Mouse (Mus musculus) myocyte (in vitro differentiated cells): ENCODE measurements around the gene Clint1. TPM values are rescaled to one million over a fixed set of nuclear protein-coding genes. Genes with fewer than 3 reads are reported as not detected.

Experiments used
- H3K27me3 ChIP-seq: one replicate; pipeline ENCODE4 v1.6.1; 2011; ENCODE audit not compliant: control insufficient read depth, insufficient read depth, insufficient read length
- H3K36me3 ChIP-seq: one replicate; pipeline ENCODE4 v1.6.1; 2011; ENCODE audit not compliant: control insufficient read depth, insufficient read depth
- H3K4me2 ChIP-seq: one replicate; pipeline ENCODE4 v1.6.1; 2011; ENCODE audit warnings: low read depth, control low read depth
- H3K4me3 ChIP-seq: one replicate; pipeline ENCODE4 v1.5.1; 2011; ENCODE audit warnings: mild to moderate bottlenecking, control low read depth, moderate library complexity
- H3K79me2 ChIP-seq: one replicate; pipeline ENCODE4 v1.6.1; 2011; ENCODE audit not compliant: control insufficient read depth, insufficient read depth
- H3ac ChIP-seq: one replicate; pipeline ENCODE4 v1.6.1; 2011; ENCODE audit not compliant: control insufficient read depth, insufficient read length
- CEBPB ChIP-seq: IDR thresholded peaks from 2 replicates; pipeline ENCODE4 v1.6.1; 2011; ENCODE audit warnings: mild to moderate bottlenecking, moderate library complexity; ENCODE audit not compliant: poor library complexity, insufficient read depth, severe bottlenecking
- E2F4 ChIP-seq: IDR thresholded peaks from one replicate; pipeline ENCODE4 v1.6.1; 2011; ENCODE audit warnings: mild to moderate bottlenecking, control low read depth, moderate library complexity; ENCODE audit not compliant: insufficient read depth
- MAX ChIP-seq: IDR thresholded peaks from one replicate; pipeline ENCODE4 v1.6.1; 2011; ENCODE audit warnings: low read depth, mild to moderate bottlenecking, control low read depth
- MYOD1 ChIP-seq, 3 experiments: IDR thresholded peaks; one replicate each; pipeline ENCODE4 v1.6.1; 2011; ENCODE audit warnings: control low read depth in 2 of 3, low read depth in 2 of 3, mild to moderate bottlenecking in 2 of 3, moderate library complexity in 1 of 3; ENCODE audit not compliant: insufficient read length in 2 of 3, control insufficient read depth in 1 of 3
- MYOG ChIP-seq, 3 experiments: IDR thresholded peaks; one replicate each; pipeline ENCODE4 v1.6.1; 2011; ENCODE audit warnings: control low read depth in 2 of 3, low read depth in 2 of 3, mild to moderate bottlenecking in 2 of 3; ENCODE audit not compliant: insufficient read length in 2 of 3, control insufficient read depth in 1 of 3, insufficient read depth in 1 of 3
- POLR2A ChIP-seq: IDR thresholded peaks from one replicate; pipeline ENCODE4 v1.6.1; 2011; ENCODE audit warnings: low read depth, mild to moderate bottlenecking, control low read depth, moderate library complexity; ENCODE audit not compliant: insufficient read length
- POLR2AphosphoS2 ChIP-seq: IDR thresholded peaks from one replicate; pipeline ENCODE4 v1.6.1; 2011; ENCODE audit warnings: low read depth, control low read depth; ENCODE audit not compliant: insufficient read length
- REST ChIP-seq: IDR thresholded peaks from one replicate; pipeline ENCODE4 v1.6.1; 2011; ENCODE audit warnings: mild to moderate bottlenecking, control low read depth, moderate library complexity; ENCODE audit not compliant: insufficient read depth, insufficient read length
- SRF ChIP-seq: IDR thresholded peaks from one replicate; pipeline ENCODE4 v1.6.1; 2011; ENCODE audit warnings: low read depth; ENCODE audit not compliant: control insufficient read depth, insufficient read length
- TCF12 ChIP-seq: IDR thresholded peaks from one replicate; pipeline ENCODE4 v1.6.1; 2011; ENCODE audit warnings: mild to moderate bottlenecking, control low read depth; ENCODE audit not compliant: poor library complexity, insufficient read depth, severe bottlenecking
- TCF3 ChIP-seq: IDR thresholded peaks from one replicate; pipeline ENCODE4 v1.6.1; 2011; ENCODE audit warnings: low read depth, control low read depth; ENCODE audit not compliant: insufficient read length
- USF1 ChIP-seq: IDR thresholded peaks from one replicate; pipeline ENCODE4 v1.6.1; 2011; ENCODE audit warnings: low read depth, mild to moderate bottlenecking, control low read depth, moderate library complexity
- polyA plus RNA-seq: library from polyadenylated mRNA; unstranded; fragments of >200 nt; fragmentation: generic; extraction: Trizol; gene quantifications from one replicate; pipeline ENCODE4 v1.2.1, GENCODE M21; 2012; ENCODE audit warnings: missing spikeins

The Clint1 gene
- polyA plus RNA-seq, 1 experiment = 32.5 TPM

DNA sequence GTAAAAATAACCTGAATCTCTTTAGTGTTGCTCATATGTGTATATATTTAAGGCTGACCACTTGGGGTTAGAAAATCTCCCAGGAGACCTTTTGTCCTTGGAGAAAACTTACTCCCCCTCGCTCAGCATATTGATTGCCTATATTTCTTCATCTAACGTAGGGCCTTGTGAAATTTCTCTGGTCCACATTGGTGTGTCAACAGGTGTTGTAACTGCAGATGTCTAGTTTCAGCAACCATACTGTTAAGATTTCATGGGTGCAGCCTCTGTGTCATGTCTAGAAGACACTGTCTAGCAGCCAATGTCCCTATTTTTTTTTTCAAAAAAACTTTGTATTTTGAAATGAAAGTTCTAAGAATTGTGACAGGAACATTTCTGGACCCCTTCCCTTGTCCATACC is 14.0 kb downstream of the Clint1 start:
- peaks cover 95% of the 10 kb centered on the region for H3K79me2 ChIP-seq
- no peaks in the 10 kb centered on the region for H3K36me3 ChIP-seq
- TF ChIP-seq USF1 (no peak), MAX (no peak), TCF12 (no peak), POLR2A (no peak), CEBPB (no peak), SRF (no peak)
- no peak overlapping the region for H3K4me2 ChIP-seq
- no peak overlapping the region for H3K4me3 ChIP-seq
- H3K27me3 ChIP-seq = no peaks in the 10 kb centered on the region
- H3ac ChIP-seq = no peak overlapping the region

- Histone ChIP-seq H3K4me3 (no peak overlapping the region), H3K27me3 (no peaks in the 10 kb centered on the region), H3K4me2 (no peak overlapping the region), H3K79me2 (peaks cover 95% of the 10 kb centered on the region), H3K36me3 (no peaks in the 10 kb centered on the region), H3ac (no peak overlapping the region)
- TF ChIP-seq E2F4 (no peak), TCF12 (no peak), USF1 (no peak), MYOG (IDR thresholded peaks at IDR 0.05; ENCODE audit: control insufficient read depth in 1 of 3, insufficient read depth in 1 of 3, insufficient read length in 2 of 3, low read depth in 2 of 3) (no peak), POLR2A (no peak), POLR2AphosphoS2 (no peak), MAX (no peak)
Observed at GRCm38 (mm10) chr11:45866534-45866933, 14.7 kb downstream of the Clint1 start.

- Histone ChIP-seq H3ac (no peak overlapping the region), H3K27me3 (no peaks in the 10 kb centered on the region), H3K4me2 (no peak overlapping the region), H3K79me2 (peaks cover 93% of the 10 kb centered on the region), H3K4me3 (no peak overlapping the region), H3K36me3 (no peaks in the 10 kb centered on the region)
- TF ChIP-seq POLR2A = no peak
- TF ChIP-seq REST = no peak
- TF ChIP-seq MAX = no peak
- TF ChIP-seq SRF = no peak
- TF ChIP-seq MYOG (IDR thresholded peaks at IDR 0.05; ENCODE audit: control insufficient read depth in 1 of 3, insufficient read depth in 1 of 3, insufficient read length in 2 of 3, low read depth in 2 of 3) = no peak
- TF ChIP-seq CEBPB = no peak
- TF ChIP-seq POLR2AphosphoS2 = no peak
- TF ChIP-seq USF1 = no peak
- no peak for TF ChIP-seq MYOD1 (IDR thresholded peaks at IDR 0.05; ENCODE audit: control insufficient read depth in 1 of 3, insufficient read length in 2 of 3, low read depth in 2 of 3)
- no peak for TF ChIP-seq TCF3
- TF ChIP-seq TCF12 = no peak
- no peak for TF ChIP-seq E2F4
Observed at GRCm38 (mm10) chr11:45873666-45874065, 21.8 kb downstream of the Clint1 start.

- no peaks in the 10 kb centered on the region for H3K27me3 ChIP-seq
- TF ChIP-seq MAX (no peak), MYOD1 (IDR thresholded peaks at IDR 0.05; ENCODE audit: control insufficient read depth in 1 of 3, insufficient read length in 2 of 3, low read depth in 2 of 3) (no peak), TCF3 (no peak), USF1 (no peak), E2F4 (no peak), MYOG (IDR thresholded peaks at IDR 0.05; ENCODE audit: control insufficient read depth in 1 of 3, insufficient read depth in 1 of 3, insufficient read length in 2 of 3, low read depth in 2 of 3) (no peak), CEBPB (no peak), REST (no peak), SRF (no peak), POLR2AphosphoS2 (no peak), TCF12 (no peak), POLR2A (no peak)
- H3K4me3 ChIP-seq = no peak overlapping the region
- H3K36me3 ChIP-seq = no peaks in the 10 kb centered on the region
- no peak overlapping the region for H3ac ChIP-seq
- peaks cover 87% of the 10 kb centered on the region for H3K79me2 ChIP-seq
- no peak overlapping the region for H3K4me2 ChIP-seq
Observed at GRCm38 (mm10) chr11:45874251-45874650, 22.4 kb downstream of the Clint1 start.

DNA sequence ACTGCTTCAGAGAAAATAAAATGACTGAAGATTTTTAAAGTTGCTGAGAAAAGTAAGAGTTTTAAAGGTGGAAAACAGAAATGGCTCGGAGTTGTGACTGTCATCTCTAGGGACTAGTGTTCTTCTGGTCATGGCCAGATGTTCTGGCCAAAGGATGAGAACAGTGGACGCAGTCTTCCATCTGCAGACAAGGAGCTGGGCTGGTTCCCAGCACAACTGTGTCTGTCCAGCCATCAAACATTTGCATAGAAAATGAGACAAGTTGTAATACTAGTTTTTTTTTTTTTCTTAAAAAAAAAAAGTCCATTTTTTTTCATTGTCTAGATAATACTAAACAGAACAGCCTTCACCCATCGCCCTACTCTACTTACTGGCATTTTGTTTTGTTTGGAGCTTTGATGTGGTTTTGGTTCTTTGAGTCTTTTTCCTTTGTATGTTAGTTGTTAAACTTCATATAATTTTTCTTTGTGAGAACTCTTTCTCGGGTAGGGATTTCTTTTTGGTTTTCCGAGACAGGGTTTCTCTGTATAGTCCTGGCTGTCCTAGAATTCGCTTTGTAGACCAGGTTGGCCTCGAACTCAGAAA is 23.6 kb downstream of the Clint1 start:
- H3K4me2 ChIP-seq = no peak overlapping the region
- no peak overlapping the region for H3K4me3 ChIP-seq
- no peaks in the 10 kb centered on the region for H3K36me3 ChIP-seq
- peaks cover 75% of the 10 kb centered on the region for H3K79me2 ChIP-seq
- H3K27me3 ChIP-seq = no peaks in the 10 kb centered on the region
- TF ChIP-seq TCF3 = no peak
- TF ChIP-seq POLR2A = no peak
- TF ChIP-seq REST = no peak
- TF ChIP-seq USF1 = no peak
- no peak for TF ChIP-seq MYOD1 (IDR thresholded peaks at IDR 0.05; ENCODE audit: control insufficient read depth in 1 of 3, insufficient read length in 2 of 3, low read depth in 2 of 3)
- TF ChIP-seq TCF12 = no peak
- TF ChIP-seq POLR2AphosphoS2 = no peak
- no peak for TF ChIP-seq CEBPB
- no peak for TF ChIP-seq E2F4
- no peak for TF ChIP-seq SRF
- no peak for TF ChIP-seq MYOG (IDR thresholded peaks at IDR 0.05; ENCODE audit: control insufficient read depth in 1 of 3, insufficient read depth in 1 of 3, insufficient read length in 2 of 3, low read depth in 2 of 3)
- no peak for TF ChIP-seq MAX
- no peak overlapping the region for H3ac ChIP-seq
